Mouse (Mus musculus) limb, embryonic 14.5 days (tissue): Measurements from ENCODE around the gene Acta1. TPM values are rescaled to one million over a fixed set of nuclear protein-coding genes. Genes with fewer than 3 reads are reported as not detected.

Experiments
- ATAC-seq: fragments of 200-750 bp; cut with Nextera tagmentation; 2 replicates; pipeline ENCODE4 v1.8.0; 2017; ENCODE audit warnings: low read depth, moderate number of reproducible peaks, moderate TSS enrichment; ENCODE audit not compliant: low FRiP score
- DNase-seq: peaks from one replicate; pipeline ENCODE4 v3.0.0-alpha.2; 2015; ENCODE audit warnings: low spot score
- H3K27ac ChIP-seq: fragments of 300-500 bp; sonication (generic); replicated peaks from 2 replicates; pipeline ENCODE4 v1.5.1; 2014; ENCODE audit warnings: low read depth, mild to moderate bottlenecking, low read length, moderate library complexity, mixed read lengths
- H3K27me3 ChIP-seq: fragments of 300-500 bp; sonication (generic); 2 replicates; pipeline ENCODE4 v1.6.1; 2014; ENCODE audit warnings: low read length, mixed read lengths; ENCODE audit not compliant: control insufficient read depth, insufficient read depth
- H3K36me3 ChIP-seq: fragments of 300-500 bp; sonication (generic); 2 replicates; pipeline ENCODE4 v1.6.1; 2014; ENCODE audit warnings: mild to moderate bottlenecking, low read length, moderate library complexity, mixed read lengths; ENCODE audit not compliant: control insufficient read depth, insufficient read depth
- H3K4me1 ChIP-seq: fragments of 300-500 bp; sonication (generic); 2 replicates; pipeline ENCODE4 v1.6.1; 2014; ENCODE audit warnings: antibody characterized with exemption, low read length, mixed read lengths; ENCODE audit not compliant: control insufficient read depth, insufficient read depth
- H3K4me2 ChIP-seq: fragments of 300-500 bp; sonication (generic); replicated peaks from 2 replicates; pipeline ENCODE4 v1.6.1; 2014; ENCODE audit warnings: low read depth, mild to moderate bottlenecking, low read length, moderate library complexity; ENCODE audit not compliant: severe bottlenecking
- H3K4me3 ChIP-seq: fragments of 300-500 bp; sonication (generic); replicated peaks from 2 replicates; pipeline ENCODE4 v1.5.1; 2014; ENCODE audit warnings: low read length
- H3K9ac ChIP-seq: fragments of 300-500 bp; sonication (generic); 2 replicates; pipeline ENCODE4 v1.6.1; 2014; ENCODE audit warnings: mild to moderate bottlenecking, low read depth, low read length, moderate library complexity; ENCODE audit not compliant: severe bottlenecking
- H3K9me3 ChIP-seq: fragments of 300-500 bp; sonication (generic); 2 replicates; pipeline ENCODE4 v1.6.1; 2016; ENCODE audit warnings: low read length; ENCODE audit not compliant: control insufficient read depth
- POLR2A ChIP-seq: fragments of 200-500 bp; IDR thresholded peaks from 2 replicates; pipeline ENCODE4 v1.8.0; 2012; ENCODE audit warnings: inconsistent platforms, mild to moderate bottlenecking, moderate library complexity, borderline replicate concordance; ENCODE audit not compliant: insufficient read depth, insufficient read length; ENCODE audit errors: extremely low read depth
- WGBS: fragments of 180-500 bp; shearing (Covaris S2); extraction: QIAGEN DNeasy Blood & Tissue Kit; methylation state at CpG from one replicate; pipeline ENCODE4 v1.1.7; 2014; 5-methylcytosine and 5-hydroxymethylcytosine counted together
- polyA plus RNA-seq, 2 experiments: library from polyadenylated mRNA; depleted of rRNA in 1 of 2; stranded (reverse) in 1 of 2; unstranded in 1 of 2; fragments of >200 nt; fragmentation: Nextera tagmentation in 1 of 2; extraction: Ambion mirVana in 1 of 2; gene quantifications; 2 replicates each; pipeline versions ENCODE4 v1.2.1 to v1.2.3; 2012 to 2014

Acta1 gene
- polyA plus RNA-seq (2012; rRNA removed) (829 and 847 TPM in 2 replicates), polyA plus RNA-seq (2014; fragmentation: Nextera tagmentation; extraction: Ambion mirVana) (625 and 1,005 TPM in 2 replicates)

DNA sequence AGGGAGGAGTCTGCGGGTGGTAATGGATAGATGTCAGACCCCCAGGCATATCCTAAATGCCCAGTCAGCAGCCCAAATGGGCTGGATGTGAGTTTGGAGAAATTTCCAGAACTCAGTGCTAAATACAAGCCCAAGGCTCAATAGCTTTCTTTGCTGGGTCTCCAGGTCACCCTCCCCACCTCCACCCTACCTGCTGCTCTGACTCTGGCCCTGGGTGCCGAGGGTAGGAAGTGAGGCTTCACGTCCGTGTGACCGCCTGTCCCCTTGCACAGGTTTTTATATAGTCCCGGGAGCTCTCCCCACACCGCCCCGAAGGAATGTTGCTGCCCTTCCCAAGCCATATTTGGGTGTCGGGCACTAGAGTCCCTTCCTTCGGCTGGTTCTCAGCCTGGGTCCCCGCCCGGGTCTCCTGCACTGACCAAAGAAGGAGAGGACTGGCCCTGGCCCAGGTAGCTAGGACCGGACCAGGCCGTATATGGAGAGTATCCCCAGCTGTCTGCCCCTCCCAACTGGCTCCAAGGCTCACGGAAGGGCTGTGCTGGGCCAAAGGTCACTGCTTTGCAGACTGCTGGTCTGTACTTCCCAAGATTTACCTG is at the start of gene Acta1:
TSS of gene Acta1 (minus strand) at position 250 of the 596 bp plus-strand sequence.
- DNase-seq (no peak), ATAC-seq (0 out of 2 replicates have a peak, but pooled peaks have one; percentile 14)
- TF ChIP-seq POLR2A = no peak
- no peak within 1 kb of the TSS for H3K4me3 ChIP-seq
- peaks cover 40% of the 10 kb centered on the region for H3K27me3 ChIP-seq
- no peaks in the 10 kb centered on the region for H3K9me3 ChIP-seq
- no peak within 1 kb of the TSS for H3K9ac ChIP-seq
- H3K36me3 ChIP-seq = peaks cover 10% of the 10 kb centered on the region
- WGBS = 14% methylated on average over 15 of the region's 15 CpGs
- H3K4me1 ChIP-seq = 0 out of 2 replicates have a peak, but pooled peaks cover 2% of the 10 kb centered on the region
- H3K4me2 ChIP-seq = no peak within 1 kb of the TSS
- no peak within 1 kb of the TSS for H3K27ac ChIP-seq

DNA sequence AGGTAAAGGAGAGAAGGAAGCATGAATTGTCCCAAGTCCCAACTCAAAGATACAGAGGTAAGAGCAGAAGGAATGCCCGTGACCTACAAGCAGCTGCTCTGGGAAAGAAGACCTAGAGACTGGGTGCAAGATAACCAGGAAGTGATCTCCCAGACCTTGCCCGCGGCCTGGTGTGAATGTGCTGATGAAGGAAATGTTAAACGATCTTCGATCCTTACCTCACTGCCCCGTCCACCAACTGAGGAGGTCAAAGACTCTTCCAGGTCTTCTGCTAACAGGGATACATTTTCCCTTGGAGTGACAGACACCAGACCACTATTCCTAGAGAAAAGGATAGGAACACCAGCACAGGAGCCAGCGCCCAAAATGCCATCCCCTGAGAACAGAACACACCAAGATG is 34.5 kb upstream of the Acta1 start:
- peaks cover 71% of the 10 kb centered on the region for H3K36me3 ChIP-seq
- no peaks in the 10 kb centered on the region for H3K9me3 ChIP-seq
- H3K9ac ChIP-seq = no peak overlapping the region
- DNase-seq (no peak), ATAC-seq (no peak)
- H3K4me3 ChIP-seq = no peak overlapping the region
- no peaks in the 10 kb centered on the region for H3K27me3 ChIP-seq
- no peaks in the 10 kb centered on the region for H3K4me1 ChIP-seq
- 89% methylated on average over 7 of the region's 7 CpGs for WGBS
- H3K27ac ChIP-seq = no peak overlapping the region
- no peak for TF ChIP-seq POLR2A
- H3K4me2 ChIP-seq = no peak overlapping the region

DNA sequence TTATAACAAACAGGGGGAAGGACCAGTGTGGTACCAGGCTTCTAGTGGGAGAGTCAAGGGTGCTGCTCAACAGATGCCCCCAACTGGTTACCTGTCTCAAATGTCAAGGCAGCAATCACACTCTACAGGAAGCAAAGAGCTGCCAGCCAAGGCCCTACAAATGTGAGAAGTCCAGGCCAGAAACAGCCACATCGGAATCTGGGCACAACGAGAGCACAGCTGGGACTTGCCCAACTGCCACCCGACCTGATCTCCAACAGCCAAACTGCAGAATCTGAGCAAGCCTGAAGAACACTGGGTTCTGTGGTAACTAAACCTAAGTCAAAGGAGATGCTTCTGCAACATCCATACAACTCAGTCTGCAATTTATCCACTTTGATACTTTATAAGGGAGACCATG is 31.1 kb upstream of the Acta1 start:
- H3K4me3 ChIP-seq = no peak overlapping the region
- H3K36me3 ChIP-seq = peaks cover 84% of the 10 kb centered on the region
- H3K9ac ChIP-seq = no peak overlapping the region
- H3K27me3 ChIP-seq = no peaks in the 10 kb centered on the region
- H3K4me2 ChIP-seq = no peak overlapping the region
- no peak for TF ChIP-seq POLR2A
- no peaks in the 10 kb centered on the region for H3K4me1 ChIP-seq
- no peak for ATAC-seq
- no peak overlapping the region for H3K27ac ChIP-seq
- WGBS = 93% methylated on average over 3 of the region's 3 CpGs
- DNase-seq = no peak
- H3K9me3 ChIP-seq = no peaks in the 10 kb centered on the region

DNA sequence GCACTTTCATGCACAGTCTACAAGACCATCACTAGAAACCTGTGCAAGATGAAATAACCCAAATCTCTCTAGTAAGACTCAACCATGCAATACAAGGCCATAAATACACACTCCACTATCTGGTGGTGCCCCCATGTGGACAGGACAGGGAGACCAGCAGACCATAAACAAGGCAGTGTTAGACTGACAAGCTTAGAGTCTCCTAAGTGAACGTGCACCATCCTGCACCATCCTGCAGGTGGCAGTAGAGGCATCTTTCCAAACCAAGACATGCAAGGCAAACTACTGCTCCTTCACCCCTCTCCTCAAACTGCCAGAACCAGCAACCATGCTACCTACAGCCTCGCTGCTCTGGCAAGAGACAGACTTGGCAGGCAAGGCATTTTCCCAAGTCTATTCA is 30.2 kb upstream of the Acta1 start:
- Histone ChIP-seq H3K4me1 (no peaks in the 10 kb centered on the region), H3K27me3 (no peaks in the 10 kb centered on the region), H3K9ac (no peak overlapping the region), H3K36me3 (peaks cover 83% of the 10 kb centered on the region), H3K9me3 (no peaks in the 10 kb centered on the region), H3K27ac (no peak overlapping the region), H3K4me2 (no peak overlapping the region), H3K4me3 (no peak overlapping the region)
- TF ChIP-seq POLR2A = no peak
- 20% methylated on average over 2 of the region's 2 CpGs for WGBS
- peak; percentile 83 for DNase-seq
- peak; percentile 76 for ATAC-seq

DNA sequence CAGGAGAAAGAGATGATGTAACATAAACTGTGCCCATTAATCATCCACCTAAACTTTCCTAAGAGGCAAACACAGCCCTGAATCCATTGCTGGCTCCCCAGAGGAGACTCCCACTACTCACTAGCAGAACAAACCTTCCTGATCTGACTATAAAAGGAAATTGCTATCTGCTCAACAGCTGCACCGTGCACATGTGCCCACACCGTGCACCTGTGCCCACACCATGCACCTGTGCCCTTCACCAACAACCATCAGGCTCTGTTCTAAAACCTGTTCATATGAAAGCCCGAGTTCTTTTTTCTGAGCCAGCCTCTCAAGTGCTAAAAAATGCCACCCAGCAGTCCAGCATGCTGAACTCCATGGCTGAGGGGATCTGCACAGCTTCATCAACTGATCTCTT is 20.1 kb upstream of the Acta1 start:
- Histone ChIP-seq H3K4me2 (no peak overlapping the region), H3K27me3 (no peaks in the 10 kb centered on the region), H3K4me3 (no peak overlapping the region), H3K9me3 (no peaks in the 10 kb centered on the region), H3K36me3 (peaks cover 92% of the 10 kb centered on the region), H3K27ac (no peak overlapping the region), H3K9ac (no peak overlapping the region), H3K4me1 (no peaks in the 10 kb centered on the region)
- no peak for ATAC-seq
- no peak for TF ChIP-seq POLR2A
- 96% methylated on average over 3 of the region's 3 CpGs for WGBS
- no peak for DNase-seq
